In the genomic region with DNA sequence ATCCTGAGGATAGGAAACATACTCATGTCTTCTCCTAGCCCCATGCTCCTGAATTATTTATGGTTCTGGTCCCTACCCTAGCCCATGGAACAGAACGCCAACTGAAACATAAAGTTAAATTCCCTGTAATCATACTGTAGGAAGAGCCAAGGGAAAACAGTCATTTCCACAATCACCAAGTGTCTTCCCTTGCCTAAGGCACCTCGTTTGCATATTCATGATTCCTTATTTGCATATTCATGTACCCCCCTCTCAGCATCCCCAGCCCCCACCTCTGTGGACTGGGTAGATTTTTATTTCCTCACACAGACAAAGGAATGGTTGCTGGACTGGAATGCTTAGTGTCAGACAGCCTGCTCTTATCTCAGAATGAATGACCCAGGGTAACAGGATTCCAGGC, we compare ENCODE assay signal across 14 mouse cellular contexts.
DNase-seq lines count a peak whose midpoint lies in the region; ATAC-seq lines count a peak whose summit lies in the region.
"Had no signal": no experiment of that assay in that cellular context is flagged by ENCODE, and none has a peak within 500 bp of the region (broad histone marks: within the 10 kb centered on the region; RNA-seq: fewer than 3 reads in every experiment).

No protein-coding gene starts in this region.

- H3K36me3 ChIP-seq in heart, embryonic 13.5 days: peaks cover 6% of the 10 kb centered on the region; the same call in 1 of the 2 replicates
- peaks cover 4% of the 10 kb centered on the region for H3K36me3 ChIP-seq in forebrain, embryonic 16.5 days (ENCODE audit: control insufficient read depth, insufficient read depth)
- H3K36me3 ChIP-seq in midbrain, embryonic 15.5 days (replicated peaks): no peaks in the 10 kb centered on the region
- H3K36me3 ChIP-seq: embryonic facial prominence, embryonic 12.5 days; stomach, embryonic 15.5 days had no signal

- H3K27ac ChIP-seq in heart, embryonic 13.5 days (replicated peaks): peak overlapping the region; percentile 57
- peak overlapping the region; percentile 39 for H3K27ac ChIP-seq in forebrain, embryonic 16.5 days (ENCODE audit: low read length)
- peak overlapping the region; percentile 65 for H3K27ac ChIP-seq in midbrain, embryonic 15.5 days
- H3K27ac ChIP-seq: embryonic facial prominence, embryonic 12.5 days; liver, embryonic 14.5 days; macrophage; stomach, embryonic 15.5 days had no signal

- H3K4me3 ChIP-seq in heart, embryonic 13.5 days: no peak overlapping the region
- H3K4me3 ChIP-seq in forebrain, embryonic 16.5 days (replicated peaks; ENCODE audit: low read length): no peak overlapping the region
- H3K4me3 ChIP-seq in midbrain, embryonic 15.5 days: no peak overlapping the region
- H3K4me3 ChIP-seq: embryonic facial prominence, embryonic 12.5 days; stomach, embryonic 15.5 days had no signal

- peak; percentile 28; the same call in 1 of the 2 replicates for ATAC-seq in heart, embryonic 13.5 days (ENCODE audit: extremely low read depth, insufficient number of reproducible peaks, low FRiP score, low TSS enrichment)
- ATAC-seq in forebrain, embryonic 16.5 days: peak; percentile 94
- ATAC-seq in midbrain, embryonic 15.5 days (replicated peaks): peak; percentile 90
- ATAC-seq in CD4-positive, CD25-positive, alpha-beta regulatory T cell, adult 4 months: no peak

- H3K4me2 ChIP-seq in heart, embryonic 13.5 days: no peak overlapping the region
- H3K4me2 ChIP-seq in forebrain, embryonic 16.5 days (ENCODE audit: low read length): no peak overlapping the region
- no peak overlapping the region for H3K4me2 ChIP-seq in midbrain, embryonic 15.5 days
- H3K4me2 ChIP-seq: embryonic facial prominence, embryonic 12.5 days; stomach, embryonic 15.5 days had no signal

- H3K9ac ChIP-seq in heart, embryonic 13.5 days: no peak overlapping the region
- H3K9ac ChIP-seq in forebrain, embryonic 16.5 days (replicated peaks; ENCODE audit: low read depth, low read length): no peak overlapping the region
- H3K9ac ChIP-seq in midbrain, embryonic 15.5 days: no peak overlapping the region
- H3K9ac ChIP-seq: embryonic facial prominence, embryonic 12.5 days; liver, embryonic 14.5 days; stomach, embryonic 15.5 days had no signal

- no peaks in the 10 kb centered on the region for H3K9me3 ChIP-seq in heart, embryonic 13.5 days
- H3K9me3 ChIP-seq in forebrain, embryonic 16.5 days (ENCODE audit: control insufficient read depth, low read length): no peaks in the 10 kb centered on the region
- H3K9me3 ChIP-seq in midbrain, embryonic 15.5 days: no peaks in the 10 kb centered on the region
- H3K9me3 ChIP-seq: embryonic facial prominence, embryonic 12.5 days; stomach, embryonic 15.5 days had no signal

- DNase-seq in heart, postnatal 14 days: no peak
- DNase-seq in ZHBTc4 (ENCODE audit: low read depth, low spot score): peak; percentile 58
- no peak for DNase-seq in cerebellum, postnatal 36 days
- DNase-seq: cerebellum, adult 2 months; kidney, adult 2 months; right cerebral cortex, postnatal 4 days had no signal

- WGBS in heart, embryonic 13.5 days: 37% methylated on average over 2 of the region's 2 CpGs
- 10% methylated on average over 2 of the region's 2 CpGs for WGBS in forebrain, embryonic 16.5 days
- 17% methylated on average over 2 of the region's 2 CpGs for WGBS in midbrain, embryonic 15.5 days

- H3K27me3 ChIP-seq in heart, embryonic 13.5 days (replicated peaks): no peaks in the 10 kb centered on the region
- H3K27me3 ChIP-seq in forebrain, embryonic 16.5 days (replicated peaks; ENCODE audit: control insufficient read depth, insufficient read depth, low read length): no peaks in the 10 kb centered on the region
- H3K27me3 ChIP-seq in midbrain, embryonic 15.5 days (replicated peaks): no peaks in the 10 kb centered on the region
- H3K27me3 ChIP-seq: embryonic facial prominence, embryonic 12.5 days; stomach, embryonic 15.5 days had no signal

- peaks cover 68% of the 10 kb centered on the region for H3K4me1 ChIP-seq in heart, embryonic 13.5 days
- peaks cover 20% of the 10 kb centered on the region for H3K4me1 ChIP-seq in forebrain, embryonic 16.5 days (replicated peaks; ENCODE audit: control insufficient read depth, insufficient read depth, low read length)
- H3K4me1 ChIP-seq in midbrain, embryonic 15.5 days: peaks cover 24% of the 10 kb centered on the region

- intact Hi-C loops in heart, postnatal 14 days (cut with DNase I): no loop called here
